Mouse (Mus musculus) thymus, adult 18-20 months (tissue): ENCODE measurements around the gene Lrrc4.

Experiments used
- DNase-seq, 2 experiments: peaks; one replicate each; pipeline ENCODE4 v3.0.0; 2022; ENCODE audit warnings: mixed read lengths in 2 of 2

The Lrrc4 gene

GRCm38 (mm10) chr6:28656511-28656910, 175.0 kb downstream of the Lrrc4 start:
- DNase-seq, result no peak

- DNase-seq, result no peak
Observed at GRCm38 (mm10) chr6:28645231-28645630, 186.3 kb downstream of the Lrrc4 start.

GRCm38 (mm10) chr6:28642909-28643308, 188.6 kb downstream of the Lrrc4 start:
- no peak for DNase-seq

- DNase-seq, result no peak
Observed at GRCm38 (mm10) chr6:28640088-28640487, 191.5 kb downstream of the Lrrc4 start.

- no peak for DNase-seq
Observed at GRCm38 (mm10) chr6:28635531-28636348, 195.8 kb downstream of the Lrrc4 start.

GRCm38 (mm10) chr6:28635092-28635491, 196.5 kb downstream of the Lrrc4 start:
- DNase-seq, result no peak

GRCm38 (mm10) chr6:28633656-28634055, 197.9 kb downstream of the Lrrc4 start:
- no peak for DNase-seq

- no peak for DNase-seq
Observed at GRCm38 (mm10) chr6:28633120-28633519, 198.4 kb downstream of the Lrrc4 start.

- no peak for DNase-seq
Observed at GRCm38 (mm10) chr6:28630926-28631325, 200.6 kb downstream of the Lrrc4 start.

- no peak for DNase-seq
Observed at GRCm38 (mm10) chr6:28629866-28630265, 201.7 kb downstream of the Lrrc4 start.

- no peak for DNase-seq
Observed at GRCm38 (mm10) chr6:28628408-28628807, 203.1 kb downstream of the Lrrc4 start.

- no peak for DNase-seq
Observed at GRCm38 (mm10) chr6:28622963-28623362, 208.6 kb downstream of the Lrrc4 start.

GRCm38 (mm10) chr6:28622522-28622921, 209.0 kb downstream of the Lrrc4 start:
- DNase-seq, result no peak

- no peak for DNase-seq
Observed at GRCm38 (mm10) chr6:28621961-28622360, 209.6 kb downstream of the Lrrc4 start.

- DNase-seq, result no peak
Observed at GRCm38 (mm10) chr6:28621431-28621830, 210.1 kb downstream of the Lrrc4 start.

GRCm38 (mm10) chr6:28618751-28619153, 212.8 kb downstream of the Lrrc4 start:
- DNase-seq, result peak in 1 of 2 experiments; percentile 6

GRCm38 (mm10) chr6:28618299-28618698, 213.2 kb downstream of the Lrrc4 start:
- no peak for DNase-seq

- no peak for DNase-seq
Observed at GRCm38 (mm10) chr6:28615966-28616365, 215.6 kb downstream of the Lrrc4 start.

- DNase-seq, result no peak
Observed at GRCm38 (mm10) chr6:28615408-28615807, 216.1 kb downstream of the Lrrc4 start.

GRCm38 (mm10) chr6:28614856-28615255, 216.7 kb downstream of the Lrrc4 start:
- no peak for DNase-seq

- no peak for DNase-seq
Observed at GRCm38 (mm10) chr6:28613441-28613840, 218.1 kb downstream of the Lrrc4 start.
